Mouse (Mus musculus) embryo, embryonic 9.5 days (tissue): ENCODE measurements around the gene P2rx6.

Source experiments
- DNase-seq: peaks from one replicate; pipeline ENCODE4 v3.0.0-alpha.2; 2017; ENCODE audit errors: extremely low spot score

The P2rx6 gene

GRCm38 (mm10) chr16:17561751-17562208 lies at the start of gene P2rx6:
P2rx6 (plus strand) TSS chr16:17561885.
- peak; percentile 70 for DNase-seq

- DNase-seq, result no peak
Observed at GRCm38 (mm10) chr16:17518910-17519309, 42.8 kb upstream of the P2rx6 start.

GRCm38 (mm10) chr16:17524156-17524555 lies 37.5 kb upstream of the P2rx6 start:
- DNase-seq, result no peak

- no peak for DNase-seq
Observed at GRCm38 (mm10) chr16:17525524-17525923, 36.2 kb upstream of the P2rx6 start.

- no peak for DNase-seq
Observed at GRCm38 (mm10) chr16:17526223-17526622, 35.5 kb upstream of the P2rx6 start.

- DNase-seq, result no peak
Observed at GRCm38 (mm10) chr16:17527606-17528005, 34.1 kb upstream of the P2rx6 start.

- DNase-seq, result no peak
Observed at GRCm38 (mm10) chr16:17528276-17528675, 33.4 kb upstream of the P2rx6 start.

- no peak for DNase-seq
Observed at GRCm38 (mm10) chr16:17529981-17530586, 31.6 kb upstream of the P2rx6 start.

- peak; percentile 97 for DNase-seq
Observed at GRCm38 (mm10) chr16:17530640-17531288, 30.9 kb upstream of the P2rx6 start, which contains the start of gene Thap7. Thap7 (minus strand) TSS chr16:17531136.

- DNase-seq, result no peak
Observed at GRCm38 (mm10) chr16:17532271-17532670, 29.4 kb upstream of the P2rx6 start.

- DNase-seq, result no peak
Observed at GRCm38 (mm10) chr16:17532676-17533329, 28.9 kb upstream of the P2rx6 start.

GRCm38 (mm10) chr16:17536584-17536983 lies 25.1 kb upstream of the P2rx6 start:
- DNase-seq, result no peak

- no peak for DNase-seq
Observed at GRCm38 (mm10) chr16:17542632-17543031, 19.1 kb upstream of the P2rx6 start.

GRCm38 (mm10) chr16:17552837-17553236 lies 8.8 kb upstream of the P2rx6 start:
- no peak for DNase-seq

- peak; percentile 64 for DNase-seq
Observed at GRCm38 (mm10) chr16:17553910-17554685, 7.6 kb upstream of the P2rx6 start.

GRCm38 (mm10) chr16:17554702-17555101 lies 7.0 kb upstream of the P2rx6 start:
- peak; percentile 46 for DNase-seq

- DNase-seq, result no peak
Observed at GRCm38 (mm10) chr16:17556180-17556579, 5.5 kb upstream of the P2rx6 start.

- no peak for DNase-seq
Observed at GRCm38 (mm10) chr16:17556907-17557306, 4.8 kb upstream of the P2rx6 start.

- peak; percentile 75 for DNase-seq
Observed at GRCm38 (mm10) chr16:17557947-17558480, 3.7 kb upstream of the P2rx6 start.

GRCm38 (mm10) chr16:17558811-17559210 lies 2.9 kb upstream of the P2rx6 start:
- peak; percentile 46 for DNase-seq

GRCm38 (mm10) chr16:17559396-17560027 lies 2.2 kb upstream of the P2rx6 start:
- DNase-seq, result no peak
